Comparison of ENCODE assay signal across 13 mouse cellular contexts in genomic region chr16:77419116-77419735, GRCm38 (mm10).
DNase-seq lines count a peak whose midpoint lies in the region; ATAC-seq and TF ChIP-seq lines count a peak whose summit lies in the region.
"Had no signal": no experiment of that assay in that cellular context is flagged by ENCODE, and none has a peak within 500 bp of the region (broad histone marks: within the 10 kb centered on the region; RNA-seq: fewer than 3 reads in every experiment).

No protein-coding gene starts in this region.

- no peaks in the 10 kb centered on the region for H3K9me3 ChIP-seq in forebrain, embryonic 10.5 days
- H3K9me3 ChIP-seq in hindbrain, embryonic 15.5 days = no peaks in the 10 kb centered on the region
- H3K9me3 ChIP-seq in heart, embryonic 12.5 days (replicated peaks) = no peaks in the 10 kb centered on the region
- H3K9me3 ChIP-seq: embryonic facial prominence, embryonic 15.5 days; kidney, embryonic 15.5 days; megakaryocyte, embryonic 14.5 days had no signal

- peak overlapping the region; percentile 61 for H3K4me3 ChIP-seq in layer of hippocampus, adult 2 months
- H3K4me3 ChIP-seq in forebrain, embryonic 10.5 days = peak overlapping the region; percentile 43
- peak overlapping the region; percentile 50 for H3K4me3 ChIP-seq in hindbrain, embryonic 15.5 days
- no peak overlapping the region for H3K4me3 ChIP-seq in myocyte
- no peak overlapping the region for H3K4me3 ChIP-seq in heart, embryonic 12.5 days
- H3K4me3 ChIP-seq: embryonic facial prominence, embryonic 15.5 days; kidney, embryonic 15.5 days; megakaryocyte, embryonic 14.5 days had no signal

- WGBS in forebrain, embryonic 10.5 days = 56% methylated on average over 4 of the region's 4 CpGs
- WGBS in hindbrain, embryonic 15.5 days = 3% methylated on average over 4 of the region's 4 CpGs
- WGBS in heart, embryonic 12.5 days = 52% methylated on average over 4 of the region's 4 CpGs

- H3K79me2 ChIP-seq in myocyte (ENCODE audit: control insufficient read depth, insufficient read depth) = no peaks in the 10 kb centered on the region

- H3K4me1 ChIP-seq in forebrain, embryonic 10.5 days = peaks cover 78% of the 10 kb centered on the region
- peaks cover 4% of the 10 kb centered on the region; the same call in 1 of the 2 replicates for H3K4me1 ChIP-seq in hindbrain, embryonic 15.5 days (replicated peaks)
- H3K4me1 ChIP-seq in heart, embryonic 12.5 days (replicated peaks) = peaks cover 12% of the 10 kb centered on the region; the same call in 1 of the 2 replicates
- H3K4me1 ChIP-seq: megakaryocyte, embryonic 14.5 days had no signal

- H3K4me2 ChIP-seq in hindbrain, embryonic 15.5 days = peak overlapping the region; percentile 59
- H3K4me2 ChIP-seq in myocyte (ENCODE audit: low read depth) = peak overlapping the region; percentile 70
- H3K4me2 ChIP-seq in heart, embryonic 12.5 days = no peak overlapping the region
- H3K4me2 ChIP-seq: embryonic facial prominence, embryonic 15.5 days; kidney, embryonic 15.5 days had no signal

- peak overlapping the region; percentile 70 for H3K9ac ChIP-seq in hindbrain, embryonic 15.5 days
- no peak overlapping the region for H3K9ac ChIP-seq in heart, embryonic 12.5 days
- H3K9ac ChIP-seq: embryonic facial prominence, embryonic 15.5 days; kidney, embryonic 15.5 days had no signal

- ATAC-seq in hindbrain, embryonic 15.5 days (ENCODE audit: low FRiP score, low read depth) = no peak
- no peak for ATAC-seq in heart, embryonic 12.5 days (ENCODE audit: insufficient number of reproducible peaks, low FRiP score)

- H3ac ChIP-seq in myocyte (ENCODE audit: control insufficient read depth, insufficient read length) = no peak overlapping the region

- DNase-seq in layer of hippocampus, adult 2 months (ENCODE audit: low spot score in 2 of 2) = no peak
- no peak for DNase-seq in layer of hippocampus, adult 8-10 months (ENCODE audit: low spot score in 2 of 2)
- DNase-seq in forebrain, embryonic 10.5 days (ENCODE audit: extremely low spot score, low spot score) = no peak
- DNase-seq in right cerebral cortex, postnatal 36 days (ENCODE audit: low spot score in 2 of 2) = no peak
- DNase-seq in heart, adult 8-10 months (ENCODE audit: low spot score) = no peak
- DNase-seq: lung, adult 18-20 months; thymus, postnatal 14 days had no signal

- no peak for TF ChIP-seq POLR2A in myocyte (IDR thresholded peaks at IDR 0.05; ENCODE audit: insufficient read length, low read depth)

- H3K36me3 ChIP-seq in forebrain, embryonic 10.5 days (replicated peaks) = no peaks in the 10 kb centered on the region
- H3K36me3 ChIP-seq in hindbrain, embryonic 15.5 days = no peaks in the 10 kb centered on the region
- no peaks in the 10 kb centered on the region for H3K36me3 ChIP-seq in myocyte (ENCODE audit: control insufficient read depth, insufficient read depth)
- no peaks in the 10 kb centered on the region for H3K36me3 ChIP-seq in heart, embryonic 12.5 days
- H3K36me3 ChIP-seq: embryonic facial prominence, embryonic 15.5 days; kidney, embryonic 15.5 days had no signal

- H3K27me3 ChIP-seq in forebrain, embryonic 10.5 days (ENCODE audit: poor library complexity, severe bottlenecking) = no peaks in the 10 kb centered on the region
- no peaks in the 10 kb centered on the region for H3K27me3 ChIP-seq in hindbrain, embryonic 15.5 days
- H3K27me3 ChIP-seq in myocyte (ENCODE audit: control insufficient read depth, insufficient read depth, insufficient read length) = no peaks in the 10 kb centered on the region
- H3K27me3 ChIP-seq in heart, embryonic 12.5 days (replicated peaks) = no peaks in the 10 kb centered on the region
- H3K27me3 ChIP-seq: embryonic facial prominence, embryonic 15.5 days; kidney, embryonic 15.5 days; megakaryocyte, embryonic 14.5 days had no signal

- no peak for TF ChIP-seq CTCF in layer of hippocampus, adult 2 months (conservative IDR thresholded peaks at IDR 0.05)

- peak overlapping the region; percentile 99 for H3K27ac ChIP-seq in layer of hippocampus, adult 2 months
- peak overlapping the region; percentile 84 for H3K27ac ChIP-seq in forebrain, embryonic 10.5 days
- H3K27ac ChIP-seq in hindbrain, embryonic 15.5 days (replicated peaks) = peak overlapping the region; percentile 95
- no peak overlapping the region for H3K27ac ChIP-seq in heart, embryonic 12.5 days (ENCODE audit: poor library complexity, severe bottlenecking)
- H3K27ac ChIP-seq: embryonic facial prominence, embryonic 15.5 days; kidney, embryonic 15.5 days had no signal

TF ChIP-seq in myocyte, 11 proteins besides CTCF, POLR2A, EP300 and RAD21:
- TF ChIP-seq POLR2AphosphoS2 (IDR thresholded peaks at IDR 0.05; ENCODE audit: insufficient read length, low read depth) (no peak), TCF3 (IDR thresholded peaks at IDR 0.05; ENCODE audit: insufficient read length, low read depth) (no peak), MYOD1 (IDR thresholded peaks at IDR 0.05; ENCODE audit: control insufficient read depth in 1 of 3, insufficient read length in 2 of 3, low read depth in 2 of 3) (no peak), REST (IDR thresholded peaks at IDR 0.05; ENCODE audit: insufficient read depth, insufficient read length) (no peak), MYOG (IDR thresholded peaks at IDR 0.05; ENCODE audit: control insufficient read depth in 1 of 3, insufficient read depth in 1 of 3, insufficient read length in 2 of 3, low read depth in 2 of 3) (no peak), TCF12 (IDR thresholded peaks at IDR 0.05; ENCODE audit: insufficient read depth, poor library complexity, severe bottlenecking) (no peak), USF1 (IDR thresholded peaks at IDR 0.05; ENCODE audit: low read depth) (no peak), MAX (IDR thresholded peaks at IDR 0.05; ENCODE audit: low read depth) (no peak), SRF (IDR thresholded peaks at IDR 0.05; ENCODE audit: control insufficient read depth, insufficient read length, low read depth) (no peak), CEBPB (IDR thresholded peaks at IDR 0.05; ENCODE audit: insufficient read depth, poor library complexity, severe bottlenecking) (no peak), E2F4 (IDR thresholded peaks at IDR 0.05; ENCODE audit: insufficient read depth) (no peak)

Comparison
In these comparisons a context has a peak if more than half of its experiments do, and no peak if none do; other contexts are left out.
1. H3K4me3 ChIP-seq: peak in layer of hippocampus, adult 2 months (single experiment), forebrain, embryonic 10.5 days (single experiment) and hindbrain, embryonic 15.5 days (single experiment); none in myocyte (single experiment) and heart, embryonic 12.5 days (single experiment).